Mouse (Mus musculus): Measurements from ENCODE around the gene Rcl1. TPM values are rescaled to one million over a fixed set of nuclear protein-coding genes. Genes with fewer than 3 reads are reported as not detected.

Rcl1 gene
- polyA plus RNA-seq, 1 experiment from 2014 or later, result 54.7 TPM

MicroRNAs within 50 kb of the gene (microRNA counts, 519-probe panel; counts per million panel counts)
- 3,132 counts per million, percentile 52 among the panel's probes with 10 or more counts for microRNA mmu-miR-101b

Small RNAs within 50 kb of the gene (microRNA-seq; reads per million reads assigned to microRNA genes)
- gene Mir101b, result 1,907 reads per million, percentile 82 among the genes with 10 or more reads in this experiment

Other genes with a start within 250 kb of the Rcl1 start
- gene Plpp6, start 137.4 kb upstream of the Rcl1 start, polyA plus RNA-seq (2015; fragmentation: Nextera tagmentation; extraction: Ambion mirVana), result 4.9 and 5.8 TPM in 2 replicates
- 0.43 and 0.89 TPM in 2 replicates for gene 4430402I18Rik, start 133.6 kb upstream of the Rcl1 start, polyA plus RNA-seq (2015; fragmentation: Nextera tagmentation; extraction: Ambion mirVana)
- gene Cdc37l1, start 111.0 kb upstream of the Rcl1 start, polyA plus RNA-seq (2015; fragmentation: Nextera tagmentation; extraction: Ambion mirVana), result 45.0 and 45.2 TPM in 2 replicates
- 69.9 and 75.0 TPM in 2 replicates for gene Ak3, start 53.4 kb upstream of the Rcl1 start, polyA plus RNA-seq (2015; fragmentation: Nextera tagmentation; extraction: Ambion mirVana)
- 8.5 and 9.8 TPM in 2 replicates for gene Jak2, start 150.5 kb downstream of the Rcl1 start, polyA plus RNA-seq (2015; fragmentation: Nextera tagmentation; extraction: Ambion mirVana)
- 7.6 and 8.0 TPM in 2 replicates for gene Insl6, start 224.0 kb downstream of the Rcl1 start, polyA plus RNA-seq (2015; fragmentation: Nextera tagmentation; extraction: Ambion mirVana)
- 0.20 TPM in 1 of 2 replicates, not detected in the other for gene Rln1, start 233.3 kb downstream of the Rcl1 start, polyA plus RNA-seq (2015; fragmentation: Nextera tagmentation; extraction: Ambion mirVana)